Mouse (Mus musculus) liver, embryonic 12.5 days (tissue): ENCODE data around the gene Cdh1. TPM values are rescaled to one million over a fixed set of nuclear protein-coding genes. Genes with fewer than 3 reads are reported as not detected.
"Not testable (repeated sequence)": the region's sequence is repeated elsewhere in the genome, so short reads cannot be mapped to it uniquely, and the experiment has no call there.

Experiments used
- ATAC-seq: fragments of 200-750 bp; cut with Nextera tagmentation; 2 replicates; pipeline ENCODE4 v1.8.0; 2017; ENCODE audit warnings: moderate number of reproducible peaks, mild to moderate bottlenecking, moderate library complexity
- H3K27ac ChIP-seq: fragments of 300-500 bp; sonication (generic); 2 replicates; pipeline ENCODE4 v1.5.1; 2016; ENCODE audit warnings: mild to moderate bottlenecking
- H3K27me3 ChIP-seq: fragments of 300-500 bp; sonication (generic); replicated peaks from 2 replicates; pipeline ENCODE4 v1.6.1; 2016; ENCODE audit warnings: mild to moderate bottlenecking, moderate library complexity
- H3K36me3 ChIP-seq: fragments of 300-500 bp; sonication (generic); 2 replicates; pipeline ENCODE4 v1.6.1; 2016; ENCODE audit warnings: mild to moderate bottlenecking, moderate library complexity
- H3K4me1 ChIP-seq: fragments of 300-500 bp; sonication (generic); 2 replicates; pipeline ENCODE4 v1.6.1; 2016
- H3K4me2 ChIP-seq: fragments of 300-500 bp; sonication (generic); 2 replicates; pipeline ENCODE4 v1.6.1; 2016; ENCODE audit warnings: mild to moderate bottlenecking, moderate library complexity
- H3K4me3 ChIP-seq: fragments of 300-500 bp; sonication (generic); 2 replicates; pipeline ENCODE4 v1.5.1; 2016; ENCODE audit warnings: mild to moderate bottlenecking, moderate library complexity
- H3K9ac ChIP-seq: fragments of 300-500 bp; sonication (generic); 2 replicates; pipeline ENCODE4 v1.6.1; 2016; ENCODE audit warnings: mild to moderate bottlenecking, moderate library complexity
- H3K9me3 ChIP-seq: fragments of 300-500 bp; sonication (generic); replicated peaks from 2 replicates; pipeline ENCODE4 v1.6.1; 2016; ENCODE audit warnings: mild to moderate bottlenecking, moderate library complexity
- WGBS: fragments of 180-500 bp; shearing (Covaris S2); methylation state at CpG from one replicate; pipeline ENCODE4 v1.1.7; 2016; ENCODE audit not compliant: insufficient replicate concordance; 5-methylcytosine and 5-hydroxymethylcytosine counted together
- polyA plus RNA-seq: library from polyadenylated mRNA; unstranded; fragments of >200 nt; fragmentation: Nextera tagmentation; extraction: Ambion mirVana; gene quantifications from 2 replicates; pipeline ENCODE4 v1.2.1, GENCODE M21; 2016

Cdh1 gene
- polyA plus RNA-seq, 1 experiment from 2014 or later, result 11.4 TPM

DNA sequence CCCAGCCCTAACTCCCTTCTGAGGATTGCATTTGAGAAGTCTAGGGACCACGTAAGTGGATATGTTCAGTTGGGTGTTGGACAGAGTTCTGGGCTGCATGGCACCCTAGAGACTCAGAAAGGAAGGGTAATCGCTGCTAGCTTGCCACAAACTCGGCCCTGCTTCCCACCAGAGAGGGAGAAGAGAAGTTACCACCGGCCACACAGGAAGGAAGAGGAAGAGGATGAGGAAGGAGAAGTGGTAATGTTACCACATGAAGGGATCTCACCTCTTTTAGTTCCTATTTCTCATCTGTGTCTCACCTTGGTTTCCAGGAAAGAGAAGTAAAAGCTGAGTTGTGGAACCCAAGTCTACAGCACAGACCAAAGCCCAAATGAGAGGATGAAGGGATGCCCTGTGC lies 28.9 kb upstream of the Cdh1 start:
- WGBS, result 23% methylated on average over 4 of the region's 4 CpGs
- Histone ChIP-seq H3K36me3 (no peaks in the 10 kb centered on the region), H3K4me1 (peaks cover 8% of the 10 kb centered on the region; the same call in 1 of the 2 replicates), H3K27me3 (no peaks in the 10 kb centered on the region), H3K4me2 (no peak overlapping the region), H3K9me3 (no peaks in the 10 kb centered on the region), H3K4me3 (no peak overlapping the region), H3K27ac (no peak overlapping the region), H3K9ac (no peak overlapping the region)
- ATAC-seq, result no peak

DNA sequence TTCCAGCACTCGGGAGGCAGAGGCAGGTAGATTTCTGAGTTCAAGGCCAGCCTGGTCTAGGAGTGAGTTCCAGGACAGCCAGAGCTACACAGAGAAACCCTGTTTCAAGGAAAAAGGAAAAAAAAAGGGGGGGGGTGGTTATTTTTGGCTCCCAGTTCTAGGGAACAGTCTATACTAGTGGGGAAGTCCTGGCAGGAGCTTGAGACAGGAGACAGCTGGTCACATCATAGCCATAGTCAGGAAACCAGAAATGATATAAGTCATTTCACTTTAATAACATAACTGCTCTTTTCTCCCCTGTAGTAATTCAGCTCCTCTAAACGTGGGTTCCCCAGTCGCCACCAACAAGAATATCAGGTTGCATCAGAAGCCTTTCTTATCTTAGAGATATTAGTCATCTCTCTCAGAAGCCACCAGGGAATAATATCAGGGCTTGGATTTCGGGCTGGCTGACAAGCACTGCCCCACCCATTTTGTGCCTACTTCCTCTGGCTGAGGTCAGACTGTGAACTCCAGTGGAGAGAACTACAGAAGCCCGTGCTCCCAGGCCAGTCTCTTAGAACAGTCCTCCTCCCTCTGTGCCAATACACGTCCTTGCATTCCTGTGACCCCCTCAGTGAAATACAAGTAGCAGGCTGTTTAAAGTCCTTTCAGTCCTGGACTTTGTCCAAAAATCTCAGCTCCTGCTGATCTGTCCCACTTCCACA lies 26.1 kb upstream of the Cdh1 start:
- H3K36me3 ChIP-seq, result no peaks in the 10 kb centered on the region
- no peak overlapping the region for H3K9ac ChIP-seq
- H3K27ac ChIP-seq, result no peak overlapping the region
- no peaks in the 10 kb centered on the region for H3K9me3 ChIP-seq
- 14% methylated on average over 6 of the region's 6 CpGs for WGBS
- H3K4me2 ChIP-seq, result no peak overlapping the region
- no peaks in the 10 kb centered on the region for H3K27me3 ChIP-seq
- H3K4me3 ChIP-seq, result no peak overlapping the region
- ATAC-seq, result no peak
- peaks cover 8% of the 10 kb centered on the region; the same call in 1 of the 2 replicates for H3K4me1 ChIP-seq

DNA sequence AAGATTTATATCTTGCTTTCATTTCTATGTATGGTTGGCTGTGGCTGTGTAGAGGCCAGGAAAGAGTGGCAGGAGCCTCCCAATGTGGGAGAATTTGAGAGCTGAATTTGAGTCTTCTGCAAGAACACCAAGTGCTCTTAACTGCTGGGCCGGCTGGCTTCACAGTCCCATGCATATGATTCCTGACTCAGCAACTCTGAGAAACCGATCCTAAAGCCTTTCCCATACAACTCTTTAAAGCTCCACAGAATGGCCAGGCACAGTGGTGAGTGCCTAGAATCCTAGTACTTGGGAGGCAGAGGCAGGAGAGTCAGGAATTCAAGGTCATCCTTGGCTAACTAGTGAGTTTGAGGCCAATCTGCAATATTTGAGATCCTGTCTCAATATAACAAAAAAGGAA lies 23.6 kb upstream of the Cdh1 start:
- 50% methylated on average over 2 of the region's 2 CpGs for WGBS
- Histone ChIP-seq H3K4me3 (no peak overlapping the region), H3K9ac (no peak overlapping the region), H3K4me2 (no peak overlapping the region), H3K36me3 (no peaks in the 10 kb centered on the region), H3K27ac (no peak overlapping the region), H3K9me3 (no peaks in the 10 kb centered on the region), H3K27me3 (no peaks in the 10 kb centered on the region), H3K4me1 (peaks cover 8% of the 10 kb centered on the region; the same call in 1 of the 2 replicates)
- ATAC-seq, result no peak

DNA sequence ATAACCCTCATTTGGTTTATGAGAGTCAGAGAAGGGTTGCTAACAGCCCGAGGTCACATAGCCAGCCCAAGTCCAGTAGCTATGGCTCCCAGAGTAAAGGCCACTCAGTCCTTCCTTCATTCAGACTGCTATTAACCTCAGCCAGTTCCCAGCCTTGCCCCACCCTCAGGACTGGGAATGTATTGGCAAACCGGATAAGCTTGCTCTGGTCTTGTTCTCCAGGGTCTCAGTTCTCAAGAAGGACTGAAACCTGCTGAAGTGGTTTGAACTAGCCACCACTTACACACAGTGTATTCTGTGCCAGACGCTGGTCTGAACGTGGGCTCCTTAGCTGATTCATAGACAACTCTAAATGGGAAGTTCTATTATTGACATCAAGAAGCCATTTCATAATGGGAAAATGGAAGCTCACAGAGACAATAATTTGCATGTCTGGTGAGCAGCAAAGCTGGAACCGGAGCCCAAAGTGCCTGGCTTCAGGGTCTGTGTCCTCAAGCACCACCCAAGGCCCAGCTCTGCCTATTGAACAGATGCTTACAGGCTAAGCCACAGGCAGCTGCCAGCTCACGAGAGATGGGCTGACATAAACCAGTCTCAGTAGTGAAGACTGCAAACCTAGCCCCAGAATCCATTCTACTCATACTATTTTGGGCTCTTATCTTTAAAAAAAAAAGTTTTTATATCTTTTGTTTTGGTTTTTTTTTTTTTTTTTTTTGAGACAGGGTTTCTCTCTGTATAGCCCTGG lies 21.6 kb upstream of the Cdh1 start:
- Histone ChIP-seq H3K27ac (no peak overlapping the region), H3K36me3 (no peaks in the 10 kb centered on the region), H3K9ac (no peak overlapping the region), H3K4me1 (peaks cover 8% of the 10 kb centered on the region; the same call in 1 of the 2 replicates), H3K27me3 (no peaks in the 10 kb centered on the region), H3K4me3 (no peak overlapping the region), H3K4me2 (no peak overlapping the region), H3K9me3 (no peaks in the 10 kb centered on the region)
- ATAC-seq, result no peak
- 55% methylated on average over 6 of the region's 6 CpGs for WGBS

DNA sequence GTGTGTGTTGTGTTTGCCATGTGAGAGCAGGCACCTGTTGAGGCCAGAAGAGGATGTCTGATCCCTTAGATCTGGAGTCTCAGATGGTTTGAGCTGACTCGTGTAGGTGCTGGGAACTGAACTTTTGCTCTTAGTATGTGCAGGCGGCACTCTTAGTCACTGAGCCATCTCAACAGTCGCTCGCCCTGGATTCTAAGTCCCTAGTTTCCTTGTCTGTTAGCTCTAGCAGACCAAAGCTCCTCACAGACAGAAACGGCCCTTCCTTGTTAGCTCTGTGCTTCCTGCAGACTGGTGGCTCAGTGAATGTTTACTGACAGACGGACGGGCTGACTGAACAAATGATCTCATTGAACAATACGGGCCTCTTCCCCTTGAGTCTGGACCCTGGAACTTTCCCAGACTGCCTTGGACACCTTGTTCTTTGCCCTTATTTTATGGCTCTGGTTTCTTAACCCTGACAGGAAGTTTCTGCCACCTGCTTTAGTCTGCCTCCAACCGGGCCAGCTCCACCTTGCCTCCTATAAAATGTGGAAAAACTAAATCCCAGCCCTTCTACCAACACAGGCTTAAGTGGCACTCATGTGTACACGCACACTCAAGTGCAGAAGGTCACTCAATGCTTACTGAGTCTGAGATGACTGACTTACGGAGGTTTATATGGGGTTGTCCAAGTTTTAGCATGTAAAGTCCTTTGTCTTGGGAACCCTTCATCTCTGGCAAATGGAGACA lies 18.0 kb upstream of the Cdh1 start:
- WGBS, result 51% methylated on average over 11 of the region's 11 CpGs
- H3K27ac ChIP-seq, result no peak overlapping the region
- no peak overlapping the region for H3K9ac ChIP-seq
- H3K4me1 ChIP-seq, result peaks cover 5% of the 10 kb centered on the region; the same call in 1 of the 2 replicates
- no peak overlapping the region for H3K4me3 ChIP-seq
- no peaks in the 10 kb centered on the region for H3K36me3 ChIP-seq
- ATAC-seq, result no peak
- H3K9me3 ChIP-seq, result no peaks in the 10 kb centered on the region
- H3K4me2 ChIP-seq, result no peak overlapping the region
- H3K27me3 ChIP-seq, result no peaks in the 10 kb centered on the region

DNA sequence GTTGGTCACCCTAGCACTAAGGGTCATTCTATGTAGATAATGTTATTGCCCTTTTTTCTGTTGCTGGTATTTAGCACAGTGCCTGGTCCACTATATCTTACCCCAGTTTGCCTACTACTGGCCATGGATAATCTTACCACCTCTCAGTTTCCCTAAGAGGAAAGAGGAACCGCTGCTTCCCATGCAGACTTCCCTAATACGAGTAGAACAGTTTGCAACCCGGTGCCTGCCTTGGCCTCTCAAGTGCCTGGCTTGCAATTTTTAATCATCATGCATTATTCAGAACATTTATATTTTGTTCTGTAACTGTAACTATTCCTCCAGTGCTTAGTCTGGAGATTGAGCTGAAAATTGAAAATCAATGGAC lies 17.5 kb upstream of the Cdh1 start:
- Histone ChIP-seq H3K4me3 (no peak overlapping the region), H3K27me3 (no peaks in the 10 kb centered on the region), H3K9me3 (no peaks in the 10 kb centered on the region), H3K4me2 (no peak overlapping the region), H3K36me3 (no peaks in the 10 kb centered on the region), H3K27ac (no peak overlapping the region), H3K4me1 (peaks cover 5% of the 10 kb centered on the region; the same call in 1 of the 2 replicates), H3K9ac (no peak overlapping the region)
- ATAC-seq, result no peak
- WGBS, result 33% methylated on average over 3 of the region's 3 CpGs

DNA sequence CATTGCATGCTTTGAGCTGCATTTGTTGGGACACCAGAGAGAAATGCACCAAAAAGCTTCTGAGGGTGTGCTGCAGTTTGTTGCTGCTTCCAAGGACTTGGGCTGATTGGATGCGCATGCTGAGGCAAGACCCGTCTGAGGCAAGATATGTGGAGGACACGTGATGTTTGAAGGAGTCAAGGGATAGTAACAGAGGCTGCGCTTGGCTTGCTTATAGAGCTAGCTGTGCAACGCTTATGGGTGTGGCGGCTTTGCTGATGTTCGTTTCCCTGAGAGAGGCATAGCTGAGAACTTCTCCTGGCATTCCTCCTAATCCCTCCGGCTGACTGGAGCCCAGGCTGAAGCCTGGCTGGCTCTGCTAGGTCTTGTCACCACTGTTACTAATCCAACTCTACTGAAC lies 16.3 kb upstream of the Cdh1 start:
- Histone ChIP-seq H3K4me3 (no peak overlapping the region), H3K27me3 (no peaks in the 10 kb centered on the region), H3K4me1 (peaks cover 5% of the 10 kb centered on the region; the same call in 1 of the 2 replicates), H3K4me2 (no peak overlapping the region), H3K9ac (no peak overlapping the region), H3K36me3 (no peaks in the 10 kb centered on the region), H3K27ac (no peak overlapping the region), H3K9me3 (no peaks in the 10 kb centered on the region)
- 69% methylated on average over 8 of the region's 8 CpGs for WGBS
- no peak for ATAC-seq

DNA sequence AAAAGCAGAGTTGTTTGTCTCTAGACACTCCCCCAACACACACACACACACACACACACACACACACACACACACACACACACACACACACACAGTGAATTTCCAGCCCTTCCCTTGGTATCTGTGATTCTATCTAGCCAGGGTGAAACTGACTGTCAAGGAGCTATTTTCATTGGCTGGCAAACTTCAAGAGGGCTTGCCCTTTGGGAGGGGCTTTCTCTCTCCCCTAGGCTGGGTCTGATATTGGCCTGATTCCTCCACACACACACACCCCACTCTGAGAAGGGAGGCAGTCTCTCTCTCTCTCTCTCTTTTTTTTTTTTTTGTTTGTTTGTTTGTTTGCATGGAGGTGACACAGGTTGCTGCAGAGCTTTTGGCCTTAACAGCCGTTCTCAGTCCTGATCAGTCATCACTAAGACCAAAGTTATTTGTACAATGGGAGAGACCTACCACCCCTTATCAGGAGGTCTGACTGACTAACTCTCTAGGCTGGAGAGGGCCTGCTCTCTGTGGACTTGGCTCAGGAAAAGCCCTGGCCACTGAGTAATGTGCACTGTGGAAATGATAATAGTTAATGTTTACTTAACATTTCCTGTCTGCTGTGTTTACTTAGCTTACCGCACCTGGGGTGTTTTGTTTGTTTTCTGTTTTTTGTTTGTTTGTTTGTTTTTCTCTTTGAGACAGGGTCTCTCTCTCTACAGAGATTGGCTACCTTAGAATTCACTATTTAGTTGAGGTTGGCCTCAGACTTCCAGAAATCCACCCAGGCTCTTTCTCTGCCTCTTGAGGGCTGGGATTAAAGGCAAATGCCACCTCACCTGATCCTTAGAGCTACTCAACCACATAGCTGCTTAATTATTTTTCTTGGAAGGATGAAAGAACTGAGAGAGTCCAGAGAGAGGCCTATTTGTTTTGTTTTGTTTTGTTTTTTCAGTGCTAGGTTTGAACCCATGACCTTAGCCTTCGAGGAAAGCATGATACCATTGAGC lies 14.4 kb upstream of the Cdh1 start:
- no peaks in the 10 kb centered on the region for H3K36me3 ChIP-seq
- no peaks in the 10 kb centered on the region for H3K9me3 ChIP-seq
- WGBS, result 51% methylated on average over 3 of the region's 3 CpGs
- no peak overlapping the region for H3K9ac ChIP-seq
- H3K27me3 ChIP-seq, result no peaks in the 10 kb centered on the region
- H3K27ac ChIP-seq, result 0 out of 2 replicates have a peak overlapping the region, but pooled peaks have one; percentile 10
- H3K4me1 ChIP-seq, result peaks cover 5% of the 10 kb centered on the region; the same call in 1 of the 2 replicates
- peak; percentile 65; the same call in 1 of the 2 replicates for ATAC-seq
- H3K4me3 ChIP-seq, result no peak overlapping the region
- H3K4me2 ChIP-seq, result no peak overlapping the region

DNA sequence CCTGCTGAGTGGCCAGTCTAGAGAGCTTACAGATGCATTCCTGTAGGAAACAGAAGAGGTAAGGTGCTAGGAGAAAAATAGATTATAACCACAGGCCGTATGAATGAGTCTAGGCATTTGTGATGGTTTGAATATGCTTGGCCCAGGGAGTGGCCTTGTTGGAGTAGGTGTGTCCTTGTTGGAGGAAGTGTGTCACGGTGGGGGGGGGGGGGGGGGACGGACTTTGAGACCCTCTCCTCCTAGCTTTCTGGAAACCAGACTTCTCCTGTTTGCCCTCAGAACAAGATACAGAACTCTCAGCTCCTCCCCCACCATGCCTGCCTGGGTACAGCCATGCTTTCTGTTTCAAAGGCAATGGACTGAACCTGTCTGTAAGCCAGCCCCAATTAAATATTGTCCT lies 10.7 kb upstream of the Cdh1 start:
- Histone ChIP-seq H3K9me3 (no peaks in the 10 kb centered on the region), H3K4me2 (no peak overlapping the region), H3K4me1 (peaks cover 5% of the 10 kb centered on the region; the same call in 1 of the 2 replicates), H3K36me3 (no peaks in the 10 kb centered on the region), H3K27ac (no peak overlapping the region), H3K27me3 (no peaks in the 10 kb centered on the region), H3K4me3 (no peak overlapping the region), H3K9ac (no peak overlapping the region)
- no peak for ATAC-seq
- 15% methylated on average over 3 of the region's 3 CpGs for WGBS

DNA sequence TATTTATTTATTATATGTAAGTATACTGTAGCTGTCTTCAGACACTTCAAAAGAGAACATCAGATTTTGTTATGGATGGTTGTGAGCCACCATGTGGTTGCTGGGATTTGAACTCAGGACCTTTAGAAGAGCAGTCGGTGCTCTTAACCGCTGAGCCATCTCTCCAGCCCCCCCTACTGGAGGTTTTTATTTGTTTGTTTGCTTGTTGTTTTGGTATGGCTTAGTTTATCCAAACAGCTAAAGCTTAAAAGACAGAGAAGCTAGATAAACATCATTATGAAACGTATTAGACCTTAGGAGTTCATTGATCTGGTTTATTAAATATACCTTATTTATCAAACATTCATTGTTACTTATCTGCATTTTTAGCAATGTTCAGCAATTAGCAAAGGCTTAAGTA lies 7.5 kb upstream of the Cdh1 start:
- H3K4me3 ChIP-seq, ATAC-seq, H3K9me3 ChIP-seq, H3K4me1 ChIP-seq, H3K36me3 ChIP-seq, H3K27ac ChIP-seq, H3K9ac ChIP-seq, H3K4me2 ChIP-seq: not testable (repeated sequence)
- 77% methylated on average over 3 of the region's 3 CpGs for WGBS
- peaks cover 16% of the 10 kb centered on the region; the same call in 1 of the 2 replicates for H3K27me3 ChIP-seq

DNA sequence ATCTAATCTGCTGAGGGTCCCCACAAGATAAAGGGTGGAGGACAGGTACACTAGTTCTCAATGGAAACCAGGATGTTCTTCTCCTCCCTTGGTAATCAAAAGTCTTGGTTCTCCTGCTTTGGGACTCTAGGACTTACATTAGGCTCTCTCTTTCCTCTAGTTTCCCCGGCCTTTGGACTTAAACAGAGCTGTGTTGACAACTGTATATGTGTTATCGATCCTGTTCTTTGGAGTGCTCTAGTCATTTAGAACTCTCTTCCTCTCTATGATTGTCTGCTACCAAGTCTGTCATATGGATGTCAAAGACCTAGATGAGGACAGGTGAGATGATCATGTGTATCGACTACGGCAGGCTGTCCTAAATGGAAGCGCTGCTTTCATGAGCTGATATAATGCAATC lies 6.1 kb upstream of the Cdh1 start:
- WGBS, result 76% methylated on average over 5 of the region's 5 CpGs
- H3K27ac ChIP-seq, result peak overlapping the region; percentile 22; the same call in 1 of the 2 replicates
- no peaks in the 10 kb centered on the region for H3K9me3 ChIP-seq
- no peak overlapping the region for H3K4me2 ChIP-seq
- H3K27me3 ChIP-seq, result peaks cover 29% of the 10 kb centered on the region
- H3K4me3 ChIP-seq, result no peak overlapping the region
- no peak overlapping the region for H3K9ac ChIP-seq
- no peak for ATAC-seq
- no peaks in the 10 kb centered on the region for H3K4me1 ChIP-seq
- no peaks in the 10 kb centered on the region for H3K36me3 ChIP-seq
